Mouse (Mus musculus): ENCODE measurements at regions not wholly inside any gene's neighbourhood (a gene's known extent, or its start where the extent isn't known, plus 50 kb on each side); places are given as distances from the start of the nearest gene placed in this dataset.
A peak's percentile ranks its signal among the peaks of the same experiment; 100 is the strongest.

DNA sequence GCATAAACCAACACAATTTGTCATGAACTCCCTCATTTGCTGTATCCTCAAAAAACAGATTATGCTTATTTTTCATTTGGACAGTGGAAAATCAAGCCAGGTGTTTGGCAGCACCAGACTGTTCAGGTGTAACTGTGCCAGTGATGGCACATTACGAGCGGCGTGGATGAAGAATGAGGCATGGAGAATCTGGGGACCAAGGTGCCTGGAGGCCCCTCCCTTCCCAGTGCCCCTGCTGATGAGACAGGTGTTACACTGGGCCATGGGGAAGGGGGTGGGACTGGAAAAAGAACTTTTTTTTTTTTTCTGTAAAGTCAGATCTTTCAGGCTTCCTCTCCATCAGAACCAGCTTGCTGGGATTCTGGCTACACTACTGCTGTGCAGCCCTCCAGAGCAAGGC is 451.5 kb upstream of the Pkn2 start:
- no peak for TF ChIP-seq CTCF (IDR thresholded peaks at IDR 0.05; ENCODE audit: low read depth)
- WGBS, result 66% methylated on average over 3 of the region's 3 CpGs

DNA sequence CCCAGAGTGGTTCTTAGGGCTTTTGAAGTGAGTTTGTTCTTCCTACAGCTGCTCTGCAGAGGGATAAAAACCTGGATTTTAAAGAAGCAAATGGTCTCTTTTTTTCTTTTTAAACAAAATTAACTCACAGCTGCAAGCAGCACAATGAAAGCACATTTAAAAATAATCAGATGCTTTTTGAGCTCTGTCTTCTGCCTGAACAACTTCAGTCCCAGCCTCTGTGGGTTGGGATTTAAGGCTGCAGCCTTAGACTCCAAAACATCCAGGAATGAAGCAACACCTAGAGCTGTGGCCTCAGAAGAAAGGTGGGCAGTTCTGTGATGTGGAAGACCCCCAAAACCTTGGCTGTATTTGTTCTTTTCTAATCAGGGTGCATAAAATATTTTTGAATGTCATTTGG is 446.7 kb upstream of the Pkn2 start:
- Histone ChIP-seq H3K4me3 (replicated peaks; ENCODE audit: low read depth, low read length) (no peak overlapping the region), H3K27me3 (ENCODE audit: insufficient read depth, low read length) (no peaks in the 10 kb centered on the region), H3K9ac (ENCODE audit: low read depth, low read length) (no peak overlapping the region), H3K27ac (no peak overlapping the region), H3K36me3 (ENCODE audit: insufficient read depth, low read length) (no peaks in the 10 kb centered on the region), H3K4me2 (ENCODE audit: low read length) (no peak overlapping the region), H3K4me1 (replicated peaks; ENCODE audit: insufficient read depth, low read length) (no peaks in the 10 kb centered on the region), H3K9me3 (replicated peaks; ENCODE audit: low read length) (no peaks in the 10 kb centered on the region)
- DNase-seq (ENCODE audit: low spot score) (no peak), ATAC-seq (replicated peaks; ENCODE audit: low FRiP score, low read depth) (no peak)
- no peak for TF ChIP-seq CTCF (IDR thresholded peaks at IDR 0.05; ENCODE audit: low read depth)

More for the DNA sequence above, 451.5 kb upstream of the Pkn2 start:
- Histone ChIP-seq H3K36me3 (ENCODE audit: insufficient read depth, low read length) (no peaks in the 10 kb centered on the region), H3K4me3 (replicated peaks; ENCODE audit: low read depth, low read length) (no peak overlapping the region), H3K27me3 (ENCODE audit: insufficient read depth, low read length) (no peaks in the 10 kb centered on the region), H3K27ac (no peak overlapping the region), H3K4me2 (ENCODE audit: low read length) (no peak overlapping the region), H3K9ac (ENCODE audit: low read depth, low read length) (no peak overlapping the region), H3K4me1 (replicated peaks; ENCODE audit: insufficient read depth, low read length) (no peaks in the 10 kb centered on the region), H3K9me3 (replicated peaks; ENCODE audit: low read length) (no peaks in the 10 kb centered on the region)
- DNase-seq (ENCODE audit: low spot score) (no peak), ATAC-seq (replicated peaks; ENCODE audit: low FRiP score, low read depth) (no peak)

DNA sequence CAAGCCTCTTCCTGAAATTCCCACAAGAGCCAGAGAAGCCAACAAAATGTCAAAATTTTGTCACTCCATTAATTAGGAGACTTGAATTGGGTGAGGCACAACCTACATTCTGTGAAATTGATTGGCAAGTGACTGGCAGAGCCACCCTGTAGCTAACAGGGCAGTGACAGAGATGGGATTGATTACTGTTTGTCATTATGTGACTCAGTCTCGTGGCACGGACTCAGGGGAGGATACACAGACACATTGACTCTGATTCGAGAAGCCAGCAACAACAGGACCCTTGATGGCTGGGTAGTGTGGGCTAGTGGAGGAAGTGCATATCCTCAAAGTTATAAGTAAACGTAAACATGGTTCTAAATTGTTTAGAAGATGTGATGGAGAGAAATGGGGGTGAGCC is 445.8 kb upstream of the Pkn2 start:
- no peak for DNase-seq (ENCODE audit: low spot score)
- no peak for TF ChIP-seq CTCF (IDR thresholded peaks at IDR 0.05; ENCODE audit: low read depth)
- H3K4me3 ChIP-seq (replicated peaks; ENCODE audit: low read depth, low read length), result no peak overlapping the region
- no peak overlapping the region for H3K4me2 ChIP-seq (ENCODE audit: low read length)
- H3K27ac ChIP-seq, result no peak overlapping the region
- WGBS, result 68% methylated on average over 4 of the region's 4 CpGs
- no peaks in the 10 kb centered on the region for H3K36me3 ChIP-seq (ENCODE audit: insufficient read depth, low read length)
- no peak for ATAC-seq (replicated peaks; ENCODE audit: low FRiP score, low read depth)
- no peaks in the 10 kb centered on the region for H3K4me1 ChIP-seq (replicated peaks; ENCODE audit: insufficient read depth, low read length)
- no peak overlapping the region for H3K9ac ChIP-seq (ENCODE audit: low read depth, low read length)
- H3K9me3 ChIP-seq (replicated peaks; ENCODE audit: low read length), result no peaks in the 10 kb centered on the region
- no peaks in the 10 kb centered on the region for H3K27me3 ChIP-seq (ENCODE audit: insufficient read depth, low read length)

DNA sequence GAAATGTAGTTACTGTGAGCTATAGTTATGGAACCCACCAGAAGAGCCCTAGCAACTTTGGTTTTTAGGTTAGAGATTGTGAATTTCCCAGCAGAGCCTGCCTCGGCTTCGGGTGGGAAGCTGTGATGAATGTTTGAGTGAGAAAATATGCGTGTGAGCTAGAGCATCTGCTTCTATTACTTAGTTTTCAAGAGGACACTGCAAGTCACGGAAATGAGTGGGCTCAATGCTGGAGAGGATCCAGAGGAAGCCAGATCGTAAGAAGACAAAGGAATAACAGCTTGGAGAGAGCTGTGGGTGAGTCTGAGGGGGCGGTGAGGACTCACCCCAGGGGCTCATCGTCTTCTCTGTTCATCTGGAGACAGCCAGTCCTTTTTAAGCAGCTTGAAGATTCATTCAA is 434.7 kb upstream of the Pkn2 start:
- 58% methylated on average over 7 of the region's 7 CpGs for WGBS
- no peak overlapping the region for H3K4me3 ChIP-seq (replicated peaks; ENCODE audit: low read depth, low read length)
- H3K36me3 ChIP-seq (ENCODE audit: insufficient read depth, low read length), result no peaks in the 10 kb centered on the region
- H3K27ac ChIP-seq, result no peak overlapping the region
- ATAC-seq (replicated peaks; ENCODE audit: low FRiP score, low read depth) (no peak), DNase-seq (ENCODE audit: low spot score) (peak; percentile 19)
- H3K27me3 ChIP-seq (ENCODE audit: insufficient read depth, low read length), result no peaks in the 10 kb centered on the region
- no peak for TF ChIP-seq CTCF (IDR thresholded peaks at IDR 0.05; ENCODE audit: low read depth)
- no peaks in the 10 kb centered on the region for H3K9me3 ChIP-seq (replicated peaks; ENCODE audit: low read length)
- no peak overlapping the region for H3K4me2 ChIP-seq (ENCODE audit: low read length)
- H3K9ac ChIP-seq (ENCODE audit: low read depth, low read length), result no peak overlapping the region
- H3K4me1 ChIP-seq (replicated peaks; ENCODE audit: insufficient read depth, low read length), result no peaks in the 10 kb centered on the region

DNA sequence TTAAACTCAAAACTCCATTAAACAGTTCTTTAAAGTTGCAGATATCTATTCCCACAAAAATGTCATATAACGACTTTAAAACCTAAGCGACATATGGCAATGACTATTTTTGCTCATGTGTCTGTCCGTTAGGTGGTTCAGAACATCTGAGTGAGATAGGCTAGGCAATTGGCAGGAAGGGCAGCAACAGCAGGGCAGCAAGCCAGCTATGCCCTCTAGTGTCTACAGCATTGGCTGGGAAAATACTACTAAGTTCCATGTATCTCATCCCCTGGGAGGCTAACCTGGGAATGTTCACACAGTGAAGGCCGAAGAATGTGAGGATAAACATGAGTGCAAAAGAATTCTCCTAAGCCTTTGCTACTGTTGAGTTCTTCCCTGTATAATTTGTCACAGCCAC is 410.0 kb upstream of the Pkn2 start:
- H3K27ac ChIP-seq, result no peak overlapping the region
- TF ChIP-seq CTCF (IDR thresholded peaks at IDR 0.05; ENCODE audit: low read depth), result peak; percentile 16; the same call in 1 of the 2 replicates
- no peaks in the 10 kb centered on the region for H3K9me3 ChIP-seq (replicated peaks; ENCODE audit: low read length)
- no peak for DNase-seq (ENCODE audit: low spot score)
- no peaks in the 10 kb centered on the region for H3K27me3 ChIP-seq (ENCODE audit: insufficient read depth, low read length)
- H3K4me1 ChIP-seq (replicated peaks; ENCODE audit: insufficient read depth, low read length), result no peaks in the 10 kb centered on the region
- ATAC-seq (replicated peaks; ENCODE audit: low FRiP score, low read depth), result no peak
- H3K4me2 ChIP-seq (ENCODE audit: low read length), result no peak overlapping the region
- no peak overlapping the region for H3K4me3 ChIP-seq (replicated peaks; ENCODE audit: low read depth, low read length)
- no peaks in the 10 kb centered on the region for H3K36me3 ChIP-seq (ENCODE audit: insufficient read depth, low read length)
- WGBS, result 91% methylated on average over 4 of the region's 4 CpGs
- no peak overlapping the region for H3K9ac ChIP-seq (ENCODE audit: low read depth, low read length)

DNA sequence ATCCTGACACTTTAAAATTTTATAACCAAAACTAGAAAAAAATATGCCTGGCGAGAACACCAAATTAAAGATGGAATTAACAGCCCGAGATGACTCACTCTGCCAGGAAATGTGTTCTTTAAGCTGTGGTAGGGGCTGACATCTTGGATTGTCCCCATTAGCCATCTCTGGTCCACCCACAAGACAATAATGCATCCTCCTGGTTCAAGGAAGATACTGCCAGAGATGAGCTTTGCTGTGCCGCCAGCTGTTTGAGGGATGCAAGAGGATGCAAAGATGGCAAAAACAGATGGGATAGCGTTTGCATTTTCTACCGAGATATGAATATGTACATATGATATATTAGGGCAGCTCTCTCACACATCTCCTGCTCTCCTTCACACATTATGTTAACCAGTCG is 382.3 kb upstream of the Pkn2 start:
- Histone ChIP-seq H3K4me2 (ENCODE audit: low read length) (no peak overlapping the region), H3K27ac (no peak overlapping the region), H3K9ac (ENCODE audit: low read depth, low read length) (no peak overlapping the region), H3K27me3 (ENCODE audit: insufficient read depth, low read length) (no peaks in the 10 kb centered on the region), H3K4me1 (replicated peaks; ENCODE audit: insufficient read depth, low read length) (no peaks in the 10 kb centered on the region), H3K9me3 (replicated peaks; ENCODE audit: low read length) (no peaks in the 10 kb centered on the region), H3K36me3 (ENCODE audit: insufficient read depth, low read length) (no peaks in the 10 kb centered on the region), H3K4me3 (replicated peaks; ENCODE audit: low read depth, low read length) (no peak overlapping the region)
- DNase-seq (ENCODE audit: low spot score) (no peak), ATAC-seq (replicated peaks; ENCODE audit: low FRiP score, low read depth) (no peak)
- TF ChIP-seq CTCF (IDR thresholded peaks at IDR 0.05; ENCODE audit: low read depth), result no peak
- 90% methylated on average over 6 of the region's 6 CpGs for WGBS

DNA sequence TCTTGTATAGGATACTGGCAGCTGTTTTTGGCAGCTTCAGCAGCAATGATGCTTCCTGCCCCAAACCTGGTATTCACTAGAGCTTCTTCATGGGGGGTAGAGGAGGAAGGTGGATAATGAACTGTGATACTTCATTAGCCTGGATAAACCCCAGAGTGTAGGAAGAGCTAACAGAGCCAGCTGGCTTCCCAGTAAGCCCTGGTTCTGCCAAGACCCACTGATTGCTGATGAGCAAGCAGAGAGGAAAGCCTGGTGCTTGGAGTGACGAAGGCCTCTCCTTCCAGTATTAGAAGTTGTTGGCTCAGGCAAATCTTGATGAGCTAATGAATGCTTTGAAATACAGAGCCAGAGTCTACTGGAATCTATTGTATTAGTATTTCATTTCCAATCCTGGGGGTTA is 370.8 kb upstream of the Pkn2 start:
- Histone ChIP-seq H3K27me3 (ENCODE audit: insufficient read depth, low read length) (no peaks in the 10 kb centered on the region), H3K9me3 (replicated peaks; ENCODE audit: low read length) (no peaks in the 10 kb centered on the region), H3K4me1 (replicated peaks; ENCODE audit: insufficient read depth, low read length) (no peaks in the 10 kb centered on the region), H3K27ac (no peak overlapping the region), H3K36me3 (ENCODE audit: insufficient read depth, low read length) (no peaks in the 10 kb centered on the region), H3K4me2 (ENCODE audit: low read length) (no peak overlapping the region), H3K9ac (ENCODE audit: low read depth, low read length) (no peak overlapping the region), H3K4me3 (replicated peaks; ENCODE audit: low read depth, low read length) (no peak overlapping the region)
- ATAC-seq (replicated peaks; ENCODE audit: low FRiP score, low read depth) (no peak), DNase-seq (ENCODE audit: low spot score) (no peak)
- WGBS, result 84% methylated on average over 1 of the region's 1 CpGs
- no peak for TF ChIP-seq CTCF (IDR thresholded peaks at IDR 0.05; ENCODE audit: low read depth)
